Mouse (Mus musculus) MEL (cell line): ENCODE data around the gene Cpsf4l. TPM values are rescaled to one million over a fixed set of nuclear protein-coding genes. Genes with fewer than 3 reads are reported as not detected.

ENCODE experiments used
- DNase-seq: peaks from one replicate; pipeline ENCODE4 v3.0.0; 2011; ENCODE audit warnings: low read depth, low spot score
- H3K27ac ChIP-seq: 2 replicates; pipeline ENCODE4 v1.5.1; 2012; ENCODE audit warnings: low read depth, mild to moderate bottlenecking, control low read depth, low read length, moderate library complexity; ENCODE audit not compliant: control insufficient read depth
- H3K27me3 ChIP-seq, 2 experiments: fragments of 150-350 bp in 1 of 2; sonication (generic) in 1 of 2; 2 replicates each; pipeline ENCODE4 v1.6.1; 2012; ENCODE audit warnings: low read length in 2 of 2, mild to moderate bottlenecking in 2 of 2, improper control_type of control experiment in 1 of 2, moderate library complexity in 1 of 2; ENCODE audit not compliant: insufficient read depth in 2 of 2, control insufficient read depth in 1 of 2
- H3K36me3 ChIP-seq, 2 experiments: 2 replicates each; pipeline ENCODE4 v1.6.1; 2012 to 2014; ENCODE audit warnings: low read length in 2 of 2, improper control_type of control experiment in 1 of 2, inconsistent platforms in 1 of 2, mild to moderate bottlenecking in 1 of 2; ENCODE audit not compliant: insufficient read depth in 2 of 2, control insufficient read depth in 1 of 2
- H3K4me1 ChIP-seq, 2 experiments: fragments of 150-350 bp in 1 of 2; sonication (generic) in 1 of 2; 2 replicates each; pipeline ENCODE4 v1.6.1; 2012; ENCODE audit warnings: low read length in 2 of 2, improper control_type of control experiment in 1 of 2, mild to moderate bottlenecking in 1 of 2; ENCODE audit not compliant: insufficient read depth in 2 of 2, control insufficient read depth in 1 of 2
- H3K4me3 ChIP-seq, 2 experiments: fragments of 150-350 bp in 1 of 2; sonication (generic) in 1 of 2; 2 replicates each; pipeline ENCODE4 v1.5.1; 2012; ENCODE audit warnings: low read depth in 2 of 2, low read length in 2 of 2, mild to moderate bottlenecking in 2 of 2, moderate library complexity in 2 of 2, control low read depth in 1 of 2, improper control_type of control experiment in 1 of 2; ENCODE audit not compliant: control insufficient read depth in 1 of 2, insufficient read depth in 1 of 2
- H3K79me2 ChIP-seq: 2 replicates; pipeline ENCODE4 v1.6.1; 2012; ENCODE audit warnings: mild to moderate bottlenecking, low read length, moderate library complexity; ENCODE audit not compliant: control insufficient read depth, poor library complexity, insufficient read depth
- H3K9ac ChIP-seq: 2 replicates; pipeline ENCODE4 v1.6.1; 2012; ENCODE audit warnings: low read depth, mild to moderate bottlenecking, control low read depth, low read length, moderate library complexity; ENCODE audit not compliant: control insufficient read depth, poor library complexity, severe bottlenecking
- H3K9me3 ChIP-seq: fragments of 150-350 bp; sonication (generic); replicated peaks from 2 replicates; pipeline ENCODE4 v1.6.1; 2012; ENCODE audit warnings: mild to moderate bottlenecking, low read length, improper control_type of control experiment, moderate library complexity; ENCODE audit not compliant: insufficient read depth
- BHLHE40 ChIP-seq: IDR thresholded peaks from 2 replicates; pipeline ENCODE4 v1.6.1; 2012; ENCODE audit warnings: low read depth, mild to moderate bottlenecking, inconsistent platforms, low read length, improper control_type of control experiment, borderline replicate concordance
- E2F4 ChIP-seq: IDR thresholded peaks from 2 replicates; pipeline ENCODE4 v1.6.1; 2011; ENCODE audit warnings: low read depth, low read length, improper control_type of control experiment, borderline replicate concordance
- ELF1 ChIP-seq: IDR thresholded peaks from 2 replicates; pipeline ENCODE4 v1.6.1; 2014; ENCODE audit warnings: low read depth, mild to moderate bottlenecking, inconsistent platforms, low read length, improper control_type of control experiment, moderate library complexity
- GABPA ChIP-seq: IDR thresholded peaks from 2 replicates; pipeline ENCODE4 v1.6.1; 2012; ENCODE audit warnings: low read depth, mild to moderate bottlenecking, inconsistent platforms, low read length, improper control_type of control experiment, moderate library complexity
- GATA1 ChIP-seq: IDR thresholded peaks from 2 replicates; pipeline ENCODE4 v1.6.1; 2011; ENCODE audit warnings: low read depth, low read length, improper control_type of control experiment
- KAT2A ChIP-seq: conservative IDR thresholded peaks from 2 replicates; pipeline ENCODE4 v1.6.1; 2012; ENCODE audit warnings: low read depth, low read length, improper control_type of control experiment, inconsistent platforms
- MAFK ChIP-seq: IDR thresholded peaks from 2 replicates; pipeline ENCODE4 v1.6.1; 2011; ENCODE audit warnings: low read depth, mild to moderate bottlenecking, low read length, improper control_type of control experiment, borderline replicate concordance
- MAX ChIP-seq: IDR thresholded peaks from 2 replicates; pipeline ENCODE4 v1.6.1; 2011; ENCODE audit warnings: low read length, improper control_type of control experiment
- MYB ChIP-seq: IDR thresholded peaks from 2 replicates; pipeline ENCODE4 v1.6.1; 2011; ENCODE audit warnings: mild to moderate bottlenecking, low read depth, low read length, improper control_type of control experiment
- POLR2A ChIP-seq, 2 experiments: IDR thresholded peaks; 2 replicates each; pipeline ENCODE4 v1.6.1; 2011 to 2012; ENCODE audit warnings: low read length in 2 of 2, mild to moderate bottlenecking in 2 of 2, control low read depth in 1 of 2, improper control_type of control experiment in 1 of 2, low read depth in 1 of 2, moderate library complexity in 1 of 2; ENCODE audit not compliant: control insufficient read depth in 1 of 2, insufficient read depth in 1 of 2, poor library complexity in 1 of 2
- RAD21 ChIP-seq: IDR thresholded peaks from 2 replicates; pipeline ENCODE4 v1.6.1; 2011; ENCODE audit warnings: mild to moderate bottlenecking, low read depth, low read length, improper control_type of control experiment
- SIN3A ChIP-seq: IDR thresholded peaks from 2 replicates; pipeline ENCODE4 v1.6.1; 2012; ENCODE audit warnings: low read length, improper control_type of control experiment, inconsistent platforms
- TCF12 ChIP-seq: IDR thresholded peaks from 2 replicates; pipeline ENCODE4 v1.6.1; 2014; ENCODE audit warnings: low read depth, mild to moderate bottlenecking, inconsistent platforms, low read length, improper control_type of control experiment, moderate library complexity
- UBTF ChIP-seq: IDR thresholded peaks from 2 replicates; pipeline ENCODE4 v1.6.1; 2012; ENCODE audit warnings: low read depth, mild to moderate bottlenecking, inconsistent platforms, low read length, improper control_type of control experiment, moderate library complexity, borderline replicate concordance; ENCODE audit not compliant: insufficient read depth
- USF1 ChIP-seq: IDR thresholded peaks from 2 replicates; pipeline ENCODE4 v1.6.1; 2014; ENCODE audit warnings: low read depth, mild to moderate bottlenecking, inconsistent platforms, low read length, improper control_type of control experiment, moderate library complexity
- ZMIZ1 ChIP-seq: IDR thresholded peaks from 2 replicates; pipeline ENCODE4 v1.6.1; 2012; ENCODE audit warnings: low read depth, mild to moderate bottlenecking, inconsistent platforms, low read length, improper control_type of control experiment, moderate library complexity
- ZNF384 ChIP-seq: IDR thresholded peaks from 2 replicates; pipeline ENCODE4 v1.6.1; 2012; ENCODE audit warnings: low read depth, mild to moderate bottlenecking, inconsistent platforms, low read length, improper control_type of control experiment
- polyA plus RNA-seq, 2 experiments: library from polyadenylated mRNA; stranded (reverse) in 1 of 2; unstranded in 1 of 2; fragments of >175 nt in 1 of 2; fragments of >200 nt in 1 of 2; gene quantifications; 2 replicates each; pipeline versions ENCODE4 v1.2.1 to v1.2.4; 2012; ENCODE audit warnings: low replicate concordance in 2 of 2, low read depth in 1 of 2; ENCODE audit not compliant: insufficient read length in 2 of 2, insufficient read depth in 1 of 2, missing spikeins in 1 of 2
- total RNA-seq: library from RNA; depleted of rRNA; stranded (reverse); fragments of 300-350 nt; gene quantifications from 2 replicates; pipeline ENCODE4 v1.2.3, GENCODE M21; 2012

The Cpsf4l gene
- total and polyA plus RNA-seq, 3 experiments: 0.70 TPM; not detected in 2

GRCm38 (mm10) chr11:113754845-113755244 is 45.0 kb upstream of the Cpsf4l start:
- Histone ChIP-seq H3K4me3 (no peak overlapping the region), H3K27ac (no peak overlapping the region), H3K27me3 (no peaks in the 10 kb centered on the region), H3K36me3 (peaks cover 0 to 3% of the 10 kb centered on the region in 2 experiments; a peak in 2 of 4 replicates), H3K9ac (no peak overlapping the region), H3K79me2 (peaks cover 20% of the 10 kb centered on the region), H3K4me1 (no peaks in the 10 kb centered on the region), H3K9me3 (no peaks in the 10 kb centered on the region)
- no peak for DNase-seq
- TF ChIP-seq KAT2A (no peak), RAD21 (no peak), MAFK (no peak), BHLHE40 (no peak), GABPA (no peak), ZMIZ1 (no peak), POLR2A (IDR thresholded peaks at IDR 0.05; ENCODE audit: control insufficient read depth in 1 of 2, insufficient read depth in 1 of 2, low read depth in 1 of 2, low read length in 2 of 2, poor library complexity in 1 of 2) (no peak), UBTF (no peak), MYB (no peak), E2F4 (no peak), ELF1 (no peak)

- H3K27ac ChIP-seq: no peak overlapping the region
- peaks cover 6 to 15% of the 10 kb centered on the region in 2 experiments; a peak in 3 of 4 replicates for H3K4me1 ChIP-seq
- TF ChIP-seq USF1 (no peak), TCF12 (0 out of 2 replicates have a peak, but pooled peaks have one; percentile 0), MAX (no peak), SIN3A (no peak), MYB (no peak), ZNF384 (peak; percentile 57; the same call in 1 of the 2 replicates), GATA1 (no peak)
These were observed 43.0 kb upstream of the Cpsf4l start for GRCm38 (mm10) chr11:113752685-113753430.

More at GRCm38 (mm10) chr11:113752685-113753430, 43.0 kb upstream of the Cpsf4l start:
- H3K4me3 ChIP-seq: peak overlapping the region; percentile 83 to 87
- H3K27me3 ChIP-seq: no peaks in the 10 kb centered on the region
- H3K36me3 ChIP-seq: peaks cover 0 to 16% of the 10 kb centered on the region in 2 experiments; a peak in 3 of 4 replicates
- peak overlapping the region; percentile 96 for H3K9ac ChIP-seq
- H3K79me2 ChIP-seq: peaks cover 39% of the 10 kb centered on the region
- DNase-seq: no peak
- no peaks in the 10 kb centered on the region for H3K9me3 ChIP-seq
